Mouse (Mus musculus): Measurements from ENCODE around the gene Spa17.

The Spa17 gene

GRCm38 (mm10) chr9:37560617-37561016 is 52.9 kb downstream of the Spa17 start:
- DNase-seq (ENCODE audit: low spot score): no peak

GRCm38 (mm10) chr9:37556366-37556765 is 57.2 kb downstream of the Spa17 start:
- no peak for DNase-seq (ENCODE audit: low spot score)

- DNase-seq (ENCODE audit: low spot score): no peak
Observed at GRCm38 (mm10) chr9:37554838-37555748, 58.4 kb downstream of the Spa17 start, which contains the start of gene Siae. Siae (plus strand) TSS chr9:37555698.

- DNase-seq (ENCODE audit: low spot score): no peak
Observed at GRCm38 (mm10) chr9:37554279-37554678, 59.2 kb downstream of the Spa17 start.

Data from testis, postnatal 14 days (tissue).